Mouse (Mus musculus) heart, postnatal 0 days (tissue): ENCODE results near the gene Hipk4. TPM values are rescaled to one million over a fixed set of nuclear protein-coding genes. Genes with fewer than 3 reads are reported as not detected.
A peak's percentile ranks its signal among the peaks of the same experiment; 100 is the strongest.

Experiments used
- ATAC-seq: fragments of 200-750 bp; cut with Nextera tagmentation; 2 replicates; pipeline ENCODE4 v1.8.0; 2017; ENCODE audit warnings: low read depth, moderate number of reproducible peaks, moderate library complexity; ENCODE audit not compliant: insufficient read depth
- DNase-seq: peaks from one replicate; pipeline ENCODE4 v3.0.0-alpha.2; 2016; ENCODE audit warnings: low spot score
- H3K27ac ChIP-seq: fragments of 300-500 bp; sonication (generic); 2 replicates; pipeline ENCODE4 v1.5.1; 2014; ENCODE audit warnings: low read depth, mild to moderate bottlenecking
- H3K27me3 ChIP-seq: fragments of 300-500 bp; sonication (generic); 2 replicates; pipeline ENCODE4 v1.6.1; 2014; ENCODE audit warnings: low read length, mixed read lengths; ENCODE audit not compliant: control insufficient read depth, insufficient read depth
- H3K36me3 ChIP-seq: fragments of 300-500 bp; sonication (generic); replicated peaks from 2 replicates; pipeline ENCODE4 v1.6.1; 2014; ENCODE audit warnings: low read length, mixed read lengths; ENCODE audit not compliant: control insufficient read depth, insufficient read depth
- H3K4me1 ChIP-seq: fragments of 300-500 bp; sonication (generic); 2 replicates; pipeline ENCODE4 v1.6.1; 2014; ENCODE audit warnings: antibody characterized with exemption; ENCODE audit not compliant: control insufficient read depth, insufficient read depth
- H3K4me2 ChIP-seq: fragments of 300-500 bp; sonication (generic); 2 replicates; pipeline ENCODE4 v1.6.1; 2014; ENCODE audit warnings: low read depth, mild to moderate bottlenecking, low read length, moderate library complexity
- H3K4me3 ChIP-seq: fragments of 300-500 bp; sonication (generic); 2 replicates; pipeline ENCODE4 v1.5.1; 2014; ENCODE audit warnings: low read depth, low read length
- H3K9ac ChIP-seq: fragments of 300-500 bp; sonication (generic); replicated peaks from 2 replicates; pipeline ENCODE4 v1.6.1; 2014; ENCODE audit warnings: low read depth, low read length, mixed read lengths
- H3K9me3 ChIP-seq: fragments of 300-500 bp; sonication (generic); replicated peaks from 2 replicates; pipeline ENCODE4 v1.6.1; 2016; ENCODE audit warnings: low read length; ENCODE audit not compliant: control insufficient read depth
- CTCF ChIP-seq: IDR thresholded peaks from 2 replicates; pipeline ENCODE4 v1.5.1; 2016; ENCODE audit warnings: antibody characterized with exemption, control low read depth, low read depth
- EP300 ChIP-seq: IDR thresholded peaks from 2 replicates; pipeline ENCODE4 v1.6.1; 2016; ENCODE audit warnings: antibody characterized with exemption, low read depth
- WGBS: fragments of 180-500 bp; shearing (Covaris S2); extraction: QIAGEN DNeasy Blood & Tissue Kit; methylation state at CpG from one replicate; pipeline ENCODE4 v1.1.7; 2014; 5-methylcytosine and 5-hydroxymethylcytosine counted together
- polyA plus RNA-seq: library from polyadenylated mRNA; unstranded; fragments of >200 nt; fragmentation: Nextera tagmentation; extraction: Ambion mirVana; gene quantifications from 2 replicates; pipeline ENCODE4 v1.2.1, GENCODE M21; 2015
- total RNA-seq: library from RNA; depleted of rRNA; stranded (reverse); fragments of >200 nt; gene quantifications from 2 replicates; pipeline ENCODE4 v1.2.3, GENCODE M21; 2014; ENCODE audit warnings: low replicate concordance; rRNA removed

The Hipk4 gene
- total RNA-seq, result 0.23 and 1.1 TPM in 2 replicates
- 0.15 and 0.18 TPM in 2 replicates for polyA plus RNA-seq

- Histone ChIP-seq H3K4me3 (no peak within 1 kb of the TSS), H3K36me3 (no peaks in the 10 kb centered on the region), H3K27ac (no peak within 1 kb of the TSS), H3K9me3 (no peaks in the 10 kb centered on the region), H3K27me3 (no peaks in the 10 kb centered on the region), H3K9ac (no peak within 1 kb of the TSS), H3K4me1 (no peaks in the 10 kb centered on the region; the same call in 1 of the 2 replicates), H3K4me2 (no peak within 1 kb of the TSS)
- no peak for TF ChIP-seq EP300
- no peak for TF ChIP-seq CTCF
- 57% methylated on average over 5 of the region's 5 CpGs for WGBS
- no peak for ATAC-seq
- DNase-seq, result no peak
Measured at GRCm38 (mm10) chr7:27522967-27523366, at the start of gene Hipk4. TSS of gene Hipk4 (plus strand) at chr7:27523267.

GRCm38 (mm10) chr7:27473835-27474489 lies 49.1 kb upstream of the Hipk4 start:
- Histone ChIP-seq H3K4me3 (peak overlapping the region; percentile 65), H3K4me2 (peak overlapping the region; percentile 82), H3K27me3 (no peaks in the 10 kb centered on the region), H3K27ac (peak overlapping the region; percentile 86), H3K9me3 (no peaks in the 10 kb centered on the region), H3K9ac (peak overlapping the region; percentile 63), H3K4me1 (peaks cover 12% of the 10 kb centered on the region; the same call in 1 of the 2 replicates), H3K36me3 (peaks cover 22% of the 10 kb centered on the region)
- DNase-seq, result peak; percentile 39
- WGBS, result under 1% methylated on average over 34 of the region's 34 CpGs
- TF ChIP-seq EP300, result no peak
- TF ChIP-seq CTCF, result no peak
- ATAC-seq, result 0 out of 2 replicates have a peak, but pooled peaks have one; percentile 0

- peak overlapping the region; percentile 82 for H3K4me2 ChIP-seq
- H3K9ac ChIP-seq, result peak overlapping the region; percentile 63
- DNase-seq, result peak; percentile 99
- peak overlapping the region; percentile 65 for H3K4me3 ChIP-seq
- peaks cover 22% of the 10 kb centered on the region for H3K36me3 ChIP-seq
- under 1% methylated on average over 23 of the region's 23 CpGs for WGBS
- H3K27me3 ChIP-seq, result no peaks in the 10 kb centered on the region
- H3K9me3 ChIP-seq, result no peaks in the 10 kb centered on the region
- TF ChIP-seq CTCF, result peak; percentile 67
- peak; percentile 8; the same call in 1 of the 2 replicates for TF ChIP-seq EP300
- peaks cover 12% of the 10 kb centered on the region; the same call in 1 of the 2 replicates for H3K4me1 ChIP-seq
- peak; percentile 90 for ATAC-seq
- peak overlapping the region; percentile 86 for H3K27ac ChIP-seq
Measured at GRCm38 (mm10) chr7:27474490-27474954, 48.5 kb upstream of the Hipk4 start.

- WGBS, result 87% methylated on average over 2 of the region's 2 CpGs
- peaks cover 12% of the 10 kb centered on the region; the same call in 1 of the 2 replicates for H3K4me1 ChIP-seq
- no peak overlapping the region for H3K4me3 ChIP-seq
- no peaks in the 10 kb centered on the region for H3K9me3 ChIP-seq
- DNase-seq (no peak), ATAC-seq (no peak)
- TF ChIP-seq CTCF (no peak), EP300 (no peak)
- H3K36me3 ChIP-seq, result peaks cover 22% of the 10 kb centered on the region
- no peaks in the 10 kb centered on the region for H3K27me3 ChIP-seq
- no peak overlapping the region for H3K4me2 ChIP-seq
- peak overlapping the region; percentile 28 for H3K27ac ChIP-seq
- H3K9ac ChIP-seq, result no peak overlapping the region
Measured at GRCm38 (mm10) chr7:27475596-27475995, 47.5 kb upstream of the Hipk4 start.

GRCm38 (mm10) chr7:27476098-27476635 lies 46.9 kb upstream of the Hipk4 start:
- no peak for TF ChIP-seq EP300
- no peak for TF ChIP-seq CTCF
- Histone ChIP-seq H3K4me1 (peaks cover 12% of the 10 kb centered on the region; the same call in 1 of the 2 replicates), H3K4me3 (no peak overlapping the region), H3K9ac (no peak overlapping the region), H3K27me3 (no peaks in the 10 kb centered on the region), H3K9me3 (no peaks in the 10 kb centered on the region), H3K4me2 (no peak overlapping the region), H3K27ac (peak overlapping the region; percentile 28), H3K36me3 (peaks cover 22% of the 10 kb centered on the region)
- WGBS, result 72% methylated on average over 14 of the region's 14 CpGs
- no peak for DNase-seq
- ATAC-seq, result no peak
